Mouse (Mus musculus) MEL (cell line): ENCODE data around the gene Esyt1. TPM values are rescaled to one million over a fixed set of nuclear protein-coding genes. Genes with fewer than 3 reads are reported as not detected.

Experiments used
- DNase-seq: peaks from one replicate; pipeline ENCODE4 v3.0.0; 2011; ENCODE audit warnings: low read depth, low spot score
- H3K27ac ChIP-seq: 2 replicates; pipeline ENCODE4 v1.5.1; 2012; ENCODE audit warnings: low read depth, mild to moderate bottlenecking, control low read depth, low read length, moderate library complexity; ENCODE audit not compliant: control insufficient read depth
- H3K27me3 ChIP-seq, 2 experiments: fragments of 150-350 bp in 1 of 2; sonication (generic) in 1 of 2; 2 replicates each; pipeline ENCODE4 v1.6.1; 2012; ENCODE audit warnings: low read length in 2 of 2, mild to moderate bottlenecking in 2 of 2, improper control_type of control experiment in 1 of 2, moderate library complexity in 1 of 2; ENCODE audit not compliant: insufficient read depth in 2 of 2, control insufficient read depth in 1 of 2
- H3K36me3 ChIP-seq, 2 experiments: 2 replicates each; pipeline ENCODE4 v1.6.1; 2012 to 2014; ENCODE audit warnings: low read length in 2 of 2, improper control_type of control experiment in 1 of 2, inconsistent platforms in 1 of 2, mild to moderate bottlenecking in 1 of 2; ENCODE audit not compliant: insufficient read depth in 2 of 2, control insufficient read depth in 1 of 2
- H3K4me1 ChIP-seq, 2 experiments: fragments of 150-350 bp in 1 of 2; sonication (generic) in 1 of 2; 2 replicates each; pipeline ENCODE4 v1.6.1; 2012; ENCODE audit warnings: low read length in 2 of 2, improper control_type of control experiment in 1 of 2, mild to moderate bottlenecking in 1 of 2; ENCODE audit not compliant: insufficient read depth in 2 of 2, control insufficient read depth in 1 of 2
- H3K4me3 ChIP-seq, 2 experiments: fragments of 150-350 bp in 1 of 2; sonication (generic) in 1 of 2; 2 replicates each; pipeline ENCODE4 v1.5.1; 2012; ENCODE audit warnings: low read depth in 2 of 2, low read length in 2 of 2, mild to moderate bottlenecking in 2 of 2, moderate library complexity in 2 of 2, control low read depth in 1 of 2, improper control_type of control experiment in 1 of 2; ENCODE audit not compliant: control insufficient read depth in 1 of 2, insufficient read depth in 1 of 2
- H3K79me2 ChIP-seq: 2 replicates; pipeline ENCODE4 v1.6.1; 2012; ENCODE audit warnings: mild to moderate bottlenecking, low read length, moderate library complexity; ENCODE audit not compliant: control insufficient read depth, poor library complexity, insufficient read depth
- H3K9ac ChIP-seq: 2 replicates; pipeline ENCODE4 v1.6.1; 2012; ENCODE audit warnings: low read depth, mild to moderate bottlenecking, control low read depth, low read length, moderate library complexity; ENCODE audit not compliant: control insufficient read depth, poor library complexity, severe bottlenecking
- H3K9me3 ChIP-seq: fragments of 150-350 bp; sonication (generic); replicated peaks from 2 replicates; pipeline ENCODE4 v1.6.1; 2012; ENCODE audit warnings: mild to moderate bottlenecking, low read length, improper control_type of control experiment, moderate library complexity; ENCODE audit not compliant: insufficient read depth
- BHLHE40 ChIP-seq: IDR thresholded peaks from 2 replicates; pipeline ENCODE4 v1.6.1; 2012; ENCODE audit warnings: low read depth, mild to moderate bottlenecking, inconsistent platforms, low read length, improper control_type of control experiment, borderline replicate concordance
- GATA1 ChIP-seq: IDR thresholded peaks from 2 replicates; pipeline ENCODE4 v1.6.1; 2011; ENCODE audit warnings: low read depth, low read length, improper control_type of control experiment
- HCFC1 ChIP-seq: IDR thresholded peaks from 2 replicates; pipeline ENCODE4 v1.6.1; 2012; ENCODE audit warnings: low read depth, mild to moderate bottlenecking, inconsistent platforms, low read length, improper control_type of control experiment, moderate library complexity
- JUND ChIP-seq: IDR thresholded peaks from 2 replicates; pipeline ENCODE4 v1.6.1; 2011; ENCODE audit warnings: low read depth, mild to moderate bottlenecking, improper control_type of control experiment, low read length
- MAZ ChIP-seq: IDR thresholded peaks from 2 replicates; pipeline ENCODE4 v1.6.1; 2012; ENCODE audit warnings: low read depth, mild to moderate bottlenecking, inconsistent platforms, low read length, improper control_type of control experiment
- MEF2A ChIP-seq: IDR thresholded peaks from 2 replicates; pipeline ENCODE4 v1.6.1; 2014; ENCODE audit warnings: low read depth, mild to moderate bottlenecking, inconsistent platforms, low read length, improper control_type of control experiment; ENCODE audit not compliant: poor library complexity, insufficient replicate concordance, severe bottlenecking; ENCODE audit errors: extremely low read depth
- MYB ChIP-seq: IDR thresholded peaks from 2 replicates; pipeline ENCODE4 v1.6.1; 2011; ENCODE audit warnings: mild to moderate bottlenecking, low read depth, low read length, improper control_type of control experiment
- POLR2AphosphoS2 ChIP-seq: IDR thresholded peaks from 2 replicates; pipeline ENCODE4 v1.6.1; 2011; ENCODE audit warnings: low read length, improper control_type of control experiment
- POLR2AphosphoS5 ChIP-seq: IDR thresholded peaks from 2 replicates; pipeline ENCODE4 v1.6.1; 2012; ENCODE audit warnings: low read depth, borderline replicate concordance, mild to moderate bottlenecking, inconsistent platforms, low read length, moderate library complexity, mixed read lengths
- RAD21 ChIP-seq: IDR thresholded peaks from 2 replicates; pipeline ENCODE4 v1.6.1; 2011; ENCODE audit warnings: mild to moderate bottlenecking, low read depth, low read length, improper control_type of control experiment
- RCOR1 ChIP-seq: IDR thresholded peaks from 2 replicates; pipeline ENCODE4 v1.6.1; 2012; ENCODE audit warnings: low read depth, mild to moderate bottlenecking, inconsistent platforms, low read length, improper control_type of control experiment
- SIN3A ChIP-seq: IDR thresholded peaks from 2 replicates; pipeline ENCODE4 v1.6.1; 2012; ENCODE audit warnings: low read length, improper control_type of control experiment, inconsistent platforms
- TCF12 ChIP-seq: IDR thresholded peaks from 2 replicates; pipeline ENCODE4 v1.6.1; 2014; ENCODE audit warnings: low read depth, mild to moderate bottlenecking, inconsistent platforms, low read length, improper control_type of control experiment, moderate library complexity
- USF1 ChIP-seq: IDR thresholded peaks from 2 replicates; pipeline ENCODE4 v1.6.1; 2014; ENCODE audit warnings: low read depth, mild to moderate bottlenecking, inconsistent platforms, low read length, improper control_type of control experiment, moderate library complexity
- USF2 ChIP-seq, 2 experiments: IDR thresholded peaks; 2 replicates each; pipeline ENCODE4 v1.6.1; 2011 to 2012; ENCODE audit warnings: improper control_type of control experiment in 2 of 2, low read length in 2 of 2, borderline replicate concordance in 1 of 2, inconsistent platforms in 1 of 2, low read depth in 1 of 2, mild to moderate bottlenecking in 1 of 2; ENCODE audit not compliant: insufficient read depth in 1 of 2
- ZC3H11A ChIP-seq: IDR thresholded peaks from 2 replicates; pipeline ENCODE4 v1.6.1; 2012; ENCODE audit warnings: low read depth, mild to moderate bottlenecking, inconsistent platforms, low read length, improper control_type of control experiment
- ZMIZ1 ChIP-seq: IDR thresholded peaks from 2 replicates; pipeline ENCODE4 v1.6.1; 2012; ENCODE audit warnings: low read depth, mild to moderate bottlenecking, inconsistent platforms, low read length, improper control_type of control experiment, moderate library complexity
- polyA plus RNA-seq, 2 experiments: library from polyadenylated mRNA; stranded (reverse) in 1 of 2; unstranded in 1 of 2; fragments of >175 nt in 1 of 2; fragments of >200 nt in 1 of 2; gene quantifications; 2 replicates each; pipeline versions ENCODE4 v1.2.1 to v1.2.4; 2012; ENCODE audit warnings: low replicate concordance in 2 of 2, low read depth in 1 of 2; ENCODE audit not compliant: insufficient read length in 2 of 2, insufficient read depth in 1 of 2, missing spikeins in 1 of 2
- total RNA-seq: library from RNA; depleted of rRNA; stranded (reverse); fragments of 300-350 nt; gene quantifications from 2 replicates; pipeline ENCODE4 v1.2.3, GENCODE M21; 2012

Gene Esyt1
- total and polyA plus RNA-seq, 3 experiments = 35.1 to 57.0 (median 53.4) TPM

- Histone ChIP-seq H3K27ac (no peak overlapping the region), H3K4me3 (no peak overlapping the region), H3K4me1 (no peaks in the 10 kb centered on the region), H3K9me3 (no peaks in the 10 kb centered on the region), H3K27me3 (no peaks in the 10 kb centered on the region), H3K79me2 (no peaks in the 10 kb centered on the region), H3K9ac (no peak overlapping the region), H3K36me3 (peaks cover 0 to 2% of the 10 kb centered on the region in 2 experiments; a peak in 2 of 4 replicates)
- TF ChIP-seq POLR2AphosphoS5 (no peak), USF2 (IDR thresholded peaks at IDR 0.05; ENCODE audit: borderline replicate concordance in 1 of 2, insufficient read depth in 1 of 2, low read depth in 1 of 2, low read length in 2 of 2) (no peak)
- no peak for DNase-seq
Observed at GRCm38 (mm10) chr10:128516677-128517076, 9.0 kb downstream of the Esyt1 start.

GRCm38 (mm10) chr10:128516029-128516428 is 9.6 kb downstream of the Esyt1 start:
- no peak overlapping the region for H3K9ac ChIP-seq
- H3K27me3 ChIP-seq = no peaks in the 10 kb centered on the region
- H3K36me3 ChIP-seq = peaks cover 0 to 2% of the 10 kb centered on the region in 2 experiments; a peak in 3 of 4 replicates
- H3K79me2 ChIP-seq = no peaks in the 10 kb centered on the region
- no peak for DNase-seq
- H3K4me1 ChIP-seq = no peaks in the 10 kb centered on the region
- H3K4me3 ChIP-seq = no peak overlapping the region
- no peak overlapping the region for H3K27ac ChIP-seq
- TF ChIP-seq MAZ (no peak), RCOR1 (no peak), MEF2A (no peak), ZC3H11A (no peak), USF2 (IDR thresholded peaks at IDR 0.05; ENCODE audit: borderline replicate concordance in 1 of 2, insufficient read depth in 1 of 2, low read depth in 1 of 2, low read length in 2 of 2) (no peak), RAD21 (no peak), USF1 (no peak), ZMIZ1 (no peak), SIN3A (no peak), GATA1 (no peak), BHLHE40 (no peak), MYB (no peak), JUND (no peak), TCF12 (no peak), POLR2AphosphoS2 (no peak), HCFC1 (no peak)
- no peaks in the 10 kb centered on the region for H3K9me3 ChIP-seq
